Mouse (Mus musculus) liver, embryonic 16.5 days (tissue): Measurements from ENCODE around the gene Pfkfb2. TPM values are rescaled to one million over a fixed set of nuclear protein-coding genes. Genes with fewer than 3 reads are reported as not detected.
"Not testable (repeated sequence)": the region's sequence is repeated elsewhere in the genome, so short reads cannot be mapped to it uniquely, and the experiment has no call there.

Source experiments
- ATAC-seq: fragments of 200-750 bp; cut with Nextera tagmentation; 2 replicates; pipeline ENCODE4 v1.8.0; 2017; ENCODE audit warnings: low read depth, mild to moderate bottlenecking, moderate number of reproducible peaks, moderate library complexity
- H3K27ac ChIP-seq: fragments of 300-500 bp; sonication (generic); 2 replicates; pipeline ENCODE4 v1.5.1; 2014; ENCODE audit warnings: mild to moderate bottlenecking, low read length
- H3K27me3 ChIP-seq: fragments of 300-500 bp; sonication (generic); 2 replicates; pipeline ENCODE4 v1.6.1; 2014; ENCODE audit warnings: low read depth, low read length, mixed read lengths; ENCODE audit not compliant: control insufficient read depth, insufficient read depth
- H3K36me3 ChIP-seq: fragments of 300-500 bp; sonication (generic); 2 replicates; pipeline ENCODE4 v1.6.1; 2014; ENCODE audit warnings: mild to moderate bottlenecking; ENCODE audit not compliant: control insufficient read depth, insufficient read depth
- H3K4me1 ChIP-seq: fragments of 300-500 bp; sonication (generic); 2 replicates; pipeline ENCODE4 v1.6.1; 2014; ENCODE audit warnings: low read depth, low read length, mixed read lengths; ENCODE audit not compliant: control insufficient read depth
- H3K4me2 ChIP-seq: fragments of 300-500 bp; sonication (generic); 2 replicates; pipeline ENCODE4 v1.6.1; 2014; ENCODE audit warnings: low read depth, low read length, mixed read lengths
- H3K4me3 ChIP-seq: fragments of 300-500 bp; sonication (generic); 2 replicates; pipeline ENCODE4 v1.5.1; 2014; ENCODE audit warnings: low read depth, mild to moderate bottlenecking, low read length
- H3K9ac ChIP-seq: fragments of 300-500 bp; sonication (generic); 2 replicates; pipeline ENCODE4 v1.6.1; 2014; ENCODE audit warnings: low read depth, low read length
- H3K9me3 ChIP-seq: fragments of 300-500 bp; sonication (generic); replicated peaks from 2 replicates; pipeline ENCODE4 v1.6.1; 2016; ENCODE audit warnings: low read length; ENCODE audit not compliant: control insufficient read depth
- WGBS: fragments of 180-500 bp; shearing (Covaris S2); extraction: QIAGEN DNeasy Blood & Tissue Kit; methylation state at CpG from one replicate; pipeline ENCODE4 v1.1.7; 2014; ENCODE audit not compliant: insufficient replicate concordance; 5-methylcytosine and 5-hydroxymethylcytosine counted together
- polyA plus RNA-seq: library from polyadenylated mRNA; unstranded; fragments of >200 nt; fragmentation: Nextera tagmentation; extraction: Ambion mirVana; gene quantifications from 2 replicates; pipeline ENCODE4 v1.2.1, GENCODE M21; 2015

Gene Pfkfb2
- polyA plus RNA-seq, 1 experiment from 2014 or later, result 5.1 TPM

DNA sequence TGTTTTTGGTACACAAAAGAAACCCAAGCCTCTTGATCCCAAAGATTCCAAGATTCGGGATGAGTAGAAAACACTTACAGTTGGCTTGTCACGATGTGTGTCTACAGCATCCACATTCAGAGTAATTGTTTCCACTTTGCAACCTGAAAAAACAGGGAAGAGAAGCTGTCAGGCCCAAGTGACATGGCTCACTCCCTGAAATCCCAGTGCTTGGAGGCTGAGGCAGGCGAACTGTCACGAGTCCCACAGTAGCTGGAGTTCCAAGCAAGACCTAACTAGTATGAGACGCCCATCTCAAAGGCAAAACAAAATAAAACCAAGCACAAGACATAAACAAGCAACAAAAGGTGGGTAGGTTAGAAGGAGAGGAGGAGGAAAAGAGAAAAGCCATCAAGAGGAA, 30.5 kb downstream of the Pfkfb2 start:
- no peak overlapping the region for H3K4me3 ChIP-seq
- 82% methylated on average over 5 of the region's 5 CpGs for WGBS
- ATAC-seq, result no peak
- no peaks in the 10 kb centered on the region for H3K9me3 ChIP-seq
- no peak overlapping the region for H3K27ac ChIP-seq
- no peak overlapping the region for H3K9ac ChIP-seq
- peaks cover 46% of the 10 kb centered on the region for H3K36me3 ChIP-seq
- no peak overlapping the region for H3K4me2 ChIP-seq
- H3K27me3 ChIP-seq, result no peaks in the 10 kb centered on the region
- no peaks in the 10 kb centered on the region; the same call in 1 of the 2 replicates for H3K4me1 ChIP-seq

GRCm38 (mm10) chr1:130683905-130684304, 45.1 kb downstream of the Pfkfb2 start:
- H3K9me3 ChIP-seq, result no peaks in the 10 kb centered on the region

DNA sequence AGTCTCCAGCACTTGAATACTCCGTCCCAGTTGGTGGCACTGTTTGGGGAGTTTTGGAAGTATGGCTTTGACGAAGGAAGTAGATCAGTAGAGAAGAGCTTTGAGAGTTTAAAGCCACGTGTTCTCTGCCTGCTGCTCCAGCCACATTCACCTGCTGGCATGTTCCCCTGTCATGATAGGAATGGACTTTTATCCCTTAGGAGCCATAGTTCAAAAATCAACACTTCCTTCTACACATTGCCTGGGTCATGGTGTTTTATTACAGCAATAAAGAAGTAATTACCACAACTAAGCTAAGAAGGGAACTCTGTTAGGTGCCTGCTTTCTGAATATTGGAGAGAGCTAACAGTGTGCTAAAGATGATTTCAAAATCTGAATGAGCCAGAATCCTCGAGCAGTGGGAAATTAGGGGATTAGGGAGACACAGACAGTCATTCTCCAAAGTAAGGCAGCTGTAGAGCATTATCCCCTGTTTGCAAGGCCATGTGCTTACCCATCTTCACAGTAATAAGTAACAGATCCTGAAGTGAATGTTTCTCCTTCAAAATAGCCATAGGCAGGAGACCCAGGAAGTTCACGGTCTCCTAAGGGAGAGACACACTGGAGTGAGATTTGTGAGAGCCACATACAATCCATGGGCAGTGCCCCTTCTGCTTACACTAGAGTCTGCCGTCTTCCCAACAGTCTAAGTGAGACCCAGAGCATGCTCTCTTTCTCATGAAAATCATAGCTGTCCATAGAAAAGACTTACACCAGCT, 47.2 kb downstream of the Pfkfb2 start:
- Histone ChIP-seq H3K9me3 (no peaks in the 10 kb centered on the region), H3K9ac (no peak overlapping the region), H3K27me3 (no peaks in the 10 kb centered on the region), H3K27ac (no peak overlapping the region), H3K4me1 (no peaks in the 10 kb centered on the region), H3K36me3 (no peaks in the 10 kb centered on the region), H3K4me2 (no peak overlapping the region), H3K4me3 (no peak overlapping the region)
- no peak for ATAC-seq
- 58% methylated on average over 6 of the region's 6 CpGs for WGBS

More at GRCm38 (mm10) chr1:130683905-130684304, 45.1 kb downstream of the Pfkfb2 start:
- Histone ChIP-seq H3K27ac (no peak overlapping the region), H3K4me1 (no peaks in the 10 kb centered on the region), H3K9ac (no peak overlapping the region), H3K27me3 (no peaks in the 10 kb centered on the region), H3K4me2 (no peak overlapping the region), H3K4me3 (no peak overlapping the region), H3K36me3 (no peaks in the 10 kb centered on the region)
- ATAC-seq, result no peak
- WGBS, result 7% methylated on average over 1 of the region's 1 CpGs

DNA sequence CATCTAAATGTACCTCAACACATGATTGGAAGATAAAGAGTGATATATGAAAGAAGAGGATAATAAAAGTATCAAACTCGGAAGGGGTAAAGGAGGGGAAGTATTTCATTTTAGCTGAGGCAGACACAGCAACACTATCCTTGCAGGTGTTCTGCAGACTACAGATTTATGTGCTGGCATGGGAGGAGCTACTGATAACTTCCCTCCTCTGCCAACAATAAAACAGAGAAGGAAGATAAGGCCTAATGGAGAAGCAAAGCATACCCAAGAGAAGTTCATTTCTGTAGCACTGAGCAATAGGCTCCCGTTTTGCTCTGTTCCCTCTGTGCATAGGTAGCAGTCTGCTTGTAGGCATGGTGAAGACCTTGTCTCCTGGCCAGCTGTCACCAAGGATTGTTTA, 48.0 kb downstream of the Pfkfb2 start:
- no peak for ATAC-seq
- Histone ChIP-seq H3K4me3 (no peak overlapping the region), H3K36me3 (no peaks in the 10 kb centered on the region), H3K27me3 (no peaks in the 10 kb centered on the region), H3K4me1 (no peaks in the 10 kb centered on the region), H3K27ac (no peak overlapping the region), H3K9me3 (no peaks in the 10 kb centered on the region), H3K9ac (no peak overlapping the region), H3K4me2 (no peak overlapping the region)
- 35% methylated on average over 2 of the region's 2 CpGs for WGBS

DNA sequence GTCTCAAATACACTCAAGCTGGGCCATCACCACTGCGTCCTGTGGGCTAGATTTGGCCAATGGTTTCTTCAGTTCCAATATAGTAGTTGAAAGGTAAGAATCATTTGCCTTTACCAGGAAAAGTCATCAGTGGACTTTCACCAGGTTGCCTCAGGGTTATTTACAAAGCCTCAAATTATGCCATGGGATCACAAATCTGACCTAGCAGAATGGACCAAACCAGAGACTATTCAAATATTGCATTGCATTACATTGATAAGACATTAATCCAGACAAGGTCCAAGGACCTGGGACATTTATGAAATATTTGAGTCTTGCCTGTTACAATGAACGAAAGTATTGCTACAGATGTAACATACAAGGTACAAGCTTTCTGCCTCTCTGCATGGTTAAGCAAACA, 50.5 kb downstream of the Pfkfb2 start:
- no peak for ATAC-seq

DNA sequence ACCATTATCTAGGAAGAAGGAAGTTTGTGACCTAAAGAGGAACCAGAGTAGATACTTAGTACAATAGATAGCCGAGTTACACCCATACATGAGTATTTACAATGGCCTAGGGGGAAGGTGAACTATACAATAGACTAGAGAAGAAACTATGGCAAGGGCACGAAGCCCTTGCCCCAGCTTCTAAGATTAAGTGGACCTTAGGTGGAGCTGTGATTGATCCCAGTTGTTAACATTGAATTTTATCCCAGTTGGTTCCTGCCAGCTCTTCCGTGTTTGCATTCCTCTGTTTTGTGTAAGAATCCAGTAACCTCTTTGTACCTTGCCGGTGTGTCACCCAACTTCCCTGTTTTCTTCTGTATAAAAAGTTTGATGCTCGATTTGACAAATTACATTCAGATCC, 65.5 kb downstream of the Pfkfb2 start:
- not testable (repeated sequence) for H3K9ac ChIP-seq, H3K27me3 ChIP-seq, H3K4me3 ChIP-seq, H3K4me2 ChIP-seq, ATAC-seq, H3K9me3 ChIP-seq, H3K36me3 ChIP-seq, H3K4me1 ChIP-seq, H3K27ac ChIP-seq
- WGBS, result 64% methylated on average over 5 of the region's 5 CpGs

More for the DNA sequence above, 50.5 kb downstream of the Pfkfb2 start:
- no peak overlapping the region for H3K9ac ChIP-seq
- H3K4me2 ChIP-seq, result no peak overlapping the region
- no peaks in the 10 kb centered on the region for H3K36me3 ChIP-seq
- no peak overlapping the region for H3K27ac ChIP-seq
- no peak overlapping the region for H3K4me3 ChIP-seq
- H3K9me3 ChIP-seq, result no peaks in the 10 kb centered on the region
- 60% methylated on average over 2 of the region's 2 CpGs for WGBS
- H3K4me1 ChIP-seq, result no peaks in the 10 kb centered on the region
- no peaks in the 10 kb centered on the region for H3K27me3 ChIP-seq

GRCm38 (mm10) chr1:130661454-130661853, 67.6 kb downstream of the Pfkfb2 start, which contains the start of gene C4bp:
TSS of gene C4bp (minus strand) at chr1:130661632.
- no peak within 1 kb of the TSS for H3K9ac ChIP-seq
- H3K4me2 ChIP-seq, result no peak within 1 kb of the TSS
- H3K27ac ChIP-seq, result no peak within 1 kb of the TSS
- no peak within 1 kb of the TSS for H3K4me3 ChIP-seq
- H3K27me3 ChIP-seq, result no peaks in the 10 kb centered on the region
- 60% methylated on average over 3 of the region's 3 CpGs for WGBS
- no peaks in the 10 kb centered on the region for H3K36me3 ChIP-seq
- peak; percentile 67 for ATAC-seq
- H3K9me3 ChIP-seq, result no peaks in the 10 kb centered on the region
- peaks cover 2% of the 10 kb centered on the region for H3K4me1 ChIP-seq

GRCm38 (mm10) chr1:130659641-130660040, 69.4 kb downstream of the Pfkfb2 start:
- not testable (repeated sequence) for H3K9ac ChIP-seq, H3K4me3 ChIP-seq, ATAC-seq, H3K27ac ChIP-seq, H3K4me2 ChIP-seq, H3K9me3 ChIP-seq, H3K27me3 ChIP-seq, H3K4me1 ChIP-seq, H3K36me3 ChIP-seq
- 44% methylated on average over 5 of the region's 5 CpGs for WGBS

GRCm38 (mm10) chr1:130644103-130644502, 85.0 kb downstream of the Pfkfb2 start:
- no peak for ATAC-seq
- Histone ChIP-seq H3K36me3 (no peaks in the 10 kb centered on the region), H3K9me3 (no peaks in the 10 kb centered on the region), H3K4me3 (no peak overlapping the region), H3K27ac (no peak overlapping the region), H3K27me3 (no peaks in the 10 kb centered on the region), H3K4me1 (no peaks in the 10 kb centered on the region), H3K4me2 (no peak overlapping the region), H3K9ac (no peak overlapping the region)
- WGBS, result 57% methylated on average over 4 of the region's 4 CpGs
